Mouse (Mus musculus): ENCODE measurements around the gene Ezh2. TPM values are rescaled to one million over a fixed set of nuclear protein-coding genes. Genes with fewer than 3 reads are reported as not detected.
"Not testable (repeated sequence)": the region's sequence is repeated elsewhere in the genome, so short reads cannot be mapped to it uniquely, and the experiment has no call there.

Gene Ezh2
- total RNA-seq (2015) (262 and 287 TPM in 2 replicates), total RNA-seq (2017) (166 and 170 TPM in 2 replicates)

DNA sequence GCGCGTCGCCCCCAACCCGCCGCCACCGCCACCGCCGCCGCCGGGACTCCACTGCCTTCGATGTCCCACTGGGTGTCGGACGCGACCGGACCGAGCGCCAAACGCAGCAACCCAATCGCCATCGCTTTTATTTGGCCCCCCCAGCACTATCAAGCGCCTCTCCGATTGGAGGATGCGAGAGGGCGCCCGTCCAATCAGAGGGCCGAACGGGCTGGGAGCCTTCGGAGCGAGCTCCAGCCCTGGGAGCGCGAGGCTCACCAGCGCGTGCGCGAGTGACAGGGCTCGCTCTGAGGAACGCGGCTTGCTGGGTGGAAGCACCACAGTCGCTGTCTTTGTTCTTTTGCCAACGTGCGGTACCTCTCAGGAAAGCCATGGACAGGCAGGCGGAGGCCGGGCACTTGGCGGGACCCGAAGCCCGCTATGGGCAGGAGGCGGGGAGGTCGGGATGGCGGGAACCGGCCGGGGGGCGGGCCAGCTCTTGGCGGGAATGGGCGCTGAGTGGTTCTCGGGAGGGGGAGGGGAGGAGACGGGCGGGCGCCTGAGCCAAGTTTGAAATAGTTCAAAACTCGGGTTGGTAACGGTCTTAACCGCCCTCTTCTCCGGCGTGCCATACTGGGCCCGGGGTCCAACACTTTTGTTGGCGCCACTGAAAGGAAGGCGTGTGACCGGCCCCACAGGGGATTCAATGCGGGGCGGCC lies at the start of gene Ezh2:
Gene Ezh2 (minus strand): TSS at position 416 of the 698 bp plus-strand sequence.
- ATAC-seq (replicated peaks; ENCODE audit: poor library complexity), result peak; percentile 89

DNA sequence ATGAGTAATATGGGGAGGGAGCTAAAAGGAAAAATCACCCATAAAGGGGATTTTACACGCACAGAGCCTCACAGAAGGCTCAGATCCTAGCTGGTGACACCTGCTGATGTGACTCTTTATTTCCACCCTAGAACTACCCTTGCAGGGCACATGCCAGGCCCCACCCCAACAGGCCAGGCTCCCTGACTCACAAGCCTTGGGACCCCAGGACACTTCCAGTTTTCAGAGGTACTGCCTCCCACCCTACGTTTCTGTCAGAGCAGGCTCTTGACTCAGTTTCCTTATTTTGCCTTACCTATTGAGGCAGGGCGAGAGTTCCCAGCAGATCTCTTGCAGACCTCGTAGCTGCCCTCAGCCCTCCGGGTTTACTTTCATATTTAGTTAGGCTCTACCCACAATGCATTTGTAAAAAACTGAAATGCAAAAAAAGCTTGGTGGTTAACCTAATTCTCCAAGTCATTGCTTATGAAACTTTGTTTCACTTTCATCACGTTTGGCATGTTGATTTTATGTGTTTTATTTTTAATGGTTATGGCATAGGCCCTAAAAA lies 41.5 kb upstream of the Ezh2 start:
- ATAC-seq (replicated peaks; ENCODE audit: poor library complexity), result peak; percentile 90

DNA sequence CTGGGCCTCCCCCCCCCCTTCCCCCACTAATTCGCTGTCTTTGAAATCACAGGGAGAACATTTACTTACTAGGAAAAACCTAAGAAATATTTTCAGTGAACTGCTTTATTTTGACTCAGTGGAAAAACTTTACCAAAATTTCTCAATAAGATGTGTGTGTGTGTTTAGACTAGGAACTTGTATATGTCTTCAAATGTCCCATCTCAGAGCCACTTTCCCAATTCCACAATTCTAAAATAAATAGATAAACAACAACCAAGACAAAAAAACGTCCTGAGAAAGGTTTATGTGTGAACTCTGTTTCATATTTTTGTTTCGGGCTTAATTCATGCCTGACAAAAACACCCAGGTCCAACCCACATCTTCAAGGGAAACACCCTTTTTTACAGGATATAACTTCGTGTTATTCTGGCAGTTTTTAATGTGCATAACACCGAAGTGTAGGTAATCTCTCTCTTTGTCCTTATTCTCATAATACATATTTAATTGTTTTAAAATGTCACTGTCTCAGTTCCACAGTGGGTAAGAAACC lies 40.9 kb upstream of the Ezh2 start:
- ATAC-seq (replicated peaks; ENCODE audit: poor library complexity), result peak; percentile 18; the same call in 1 of the 2 replicates

DNA sequence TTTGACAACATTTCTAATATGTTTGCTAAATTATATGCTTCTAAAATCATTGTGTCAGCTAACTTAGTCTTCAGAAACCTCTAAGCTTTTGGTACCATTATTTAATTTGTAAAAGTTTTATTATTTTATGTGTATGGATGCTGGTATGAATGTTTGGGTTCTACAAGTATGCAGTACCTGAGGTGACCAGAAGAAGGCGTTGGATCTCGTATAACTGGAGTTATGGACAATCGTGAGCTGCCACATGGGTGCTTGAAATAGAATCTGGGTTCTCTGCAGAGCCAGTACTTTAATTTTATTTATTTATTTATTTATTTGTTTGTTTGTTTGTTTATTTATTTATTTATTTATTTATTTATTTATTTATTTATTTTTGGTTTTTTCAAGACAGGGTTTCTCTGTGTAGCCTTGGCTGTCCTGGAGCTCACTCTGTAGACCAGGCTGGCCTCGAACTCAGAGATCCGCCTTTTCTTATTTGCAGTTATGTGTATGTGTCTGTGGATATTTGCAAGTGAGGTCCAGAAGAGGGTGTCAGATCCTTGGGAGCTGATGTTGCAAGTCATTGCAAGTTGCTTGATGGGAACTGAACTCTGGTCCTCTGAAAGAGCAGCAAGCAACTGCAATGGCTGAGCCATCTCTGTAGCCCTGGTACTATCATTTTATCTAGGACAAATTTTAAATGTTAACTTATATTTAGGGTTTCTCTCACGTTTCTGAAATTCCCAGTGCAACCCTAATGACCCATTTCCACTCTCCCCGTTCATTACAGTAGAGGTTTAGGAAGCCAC lies 40.3 kb upstream of the Ezh2 start:
- no peak for ATAC-seq (replicated peaks; ENCODE audit: poor library complexity)

DNA sequence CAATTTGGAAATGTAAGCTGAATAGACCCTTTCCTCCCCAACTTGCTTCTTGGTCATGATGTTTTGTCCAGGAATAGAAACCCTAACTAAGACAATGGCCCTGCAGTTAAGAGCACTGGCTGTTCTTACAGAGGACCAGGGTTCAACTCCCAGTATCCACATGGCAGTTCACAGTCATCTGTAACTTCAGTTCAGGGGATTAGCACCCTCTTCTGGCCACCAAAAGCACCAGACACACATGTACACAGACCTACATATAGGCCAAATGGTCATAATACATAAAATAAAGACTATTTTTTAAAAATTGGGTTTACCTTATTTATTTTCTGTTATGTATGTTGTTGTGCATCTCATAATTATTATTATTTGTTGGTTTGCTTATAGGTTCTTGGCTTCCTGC lies 38.3 kb upstream of the Ezh2 start:
- ATAC-seq (replicated peaks; ENCODE audit: poor library complexity), result peak; percentile 61; the same call in 1 of the 2 replicates

DNA sequence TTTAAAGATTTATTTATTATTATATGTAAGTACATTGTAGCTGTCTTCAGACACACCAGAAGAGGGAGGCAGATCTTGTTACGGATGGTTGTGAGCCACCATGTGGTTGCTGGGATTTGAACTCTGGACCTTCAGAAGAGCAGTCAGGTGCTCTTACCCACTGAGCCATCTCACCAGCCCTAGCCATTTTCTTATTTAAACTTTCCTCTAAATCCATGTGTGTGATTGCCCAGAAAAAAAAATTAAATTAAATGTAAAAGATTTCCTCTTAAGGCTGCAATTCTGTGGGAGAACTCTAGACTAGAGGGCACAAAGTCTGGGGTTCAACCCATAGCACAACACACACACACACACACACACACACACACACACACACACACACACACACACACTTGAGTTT lies 34.9 kb upstream of the Ezh2 start:
- not testable (repeated sequence) for ATAC-seq (replicated peaks; ENCODE audit: poor library complexity)

DNA sequence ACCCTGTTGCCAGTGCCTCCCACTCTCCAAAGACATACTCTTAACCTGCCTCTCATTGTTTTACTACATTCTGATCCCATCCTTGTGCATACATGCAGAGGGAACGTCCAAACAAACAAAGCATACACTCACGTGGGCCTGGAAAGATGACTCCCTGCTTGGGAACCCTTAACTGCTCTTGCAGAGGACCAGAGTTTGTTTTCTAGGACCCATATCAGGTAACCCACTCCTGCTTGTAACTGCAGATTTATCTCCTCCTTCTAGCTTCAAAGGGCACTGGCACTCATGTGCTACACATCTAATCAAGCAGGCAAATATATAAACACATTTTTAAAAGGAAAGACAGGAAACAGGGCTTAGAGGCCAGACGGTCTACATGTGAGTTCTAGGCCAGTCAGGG lies 32.8 kb upstream of the Ezh2 start:
- ATAC-seq (replicated peaks; ENCODE audit: poor library complexity), result peak; percentile 20; the same call in 1 of the 2 replicates

DNA sequence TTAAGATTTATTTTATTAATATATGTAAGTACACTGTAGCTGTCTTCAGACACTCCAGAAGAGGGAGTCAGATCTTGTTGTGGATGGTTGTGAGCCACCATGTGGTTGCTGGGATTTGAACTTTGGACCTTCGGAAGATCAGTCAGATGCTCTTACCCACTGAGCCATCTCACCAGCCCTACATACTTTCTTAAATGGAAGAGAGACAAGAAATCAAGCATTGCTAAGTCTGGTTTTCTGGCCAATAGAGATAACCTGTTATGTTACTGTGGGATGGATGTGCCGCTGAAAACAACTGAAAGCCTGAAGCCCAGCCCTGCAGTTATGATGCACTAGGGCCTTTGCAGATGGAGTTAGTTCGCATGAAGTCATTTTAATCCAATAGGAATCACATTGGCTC lies 31.8 kb upstream of the Ezh2 start:
- ATAC-seq (replicated peaks; ENCODE audit: poor library complexity), result not testable (repeated sequence)

DNA sequence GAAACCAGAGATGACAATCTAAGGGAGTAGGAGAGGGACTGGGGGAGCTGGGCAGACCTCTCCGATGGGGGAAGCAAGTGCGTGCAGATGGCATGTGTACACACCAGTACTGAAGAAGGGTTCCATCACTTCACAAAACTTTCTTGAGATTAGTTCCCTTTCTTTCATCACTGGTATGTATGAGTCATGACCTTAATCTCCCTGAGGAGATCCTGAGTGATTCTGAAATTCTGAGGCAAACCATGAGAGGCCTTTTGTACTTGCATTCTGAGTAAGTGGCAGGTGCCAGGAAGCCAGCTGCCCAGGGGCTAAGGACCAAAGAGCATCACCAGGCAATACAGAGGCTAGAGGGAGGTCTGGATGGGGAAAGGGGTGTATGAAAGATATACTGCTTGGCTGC lies 25.9 kb upstream of the Ezh2 start:
- ATAC-seq (replicated peaks; ENCODE audit: poor library complexity), result peak; percentile 83

DNA sequence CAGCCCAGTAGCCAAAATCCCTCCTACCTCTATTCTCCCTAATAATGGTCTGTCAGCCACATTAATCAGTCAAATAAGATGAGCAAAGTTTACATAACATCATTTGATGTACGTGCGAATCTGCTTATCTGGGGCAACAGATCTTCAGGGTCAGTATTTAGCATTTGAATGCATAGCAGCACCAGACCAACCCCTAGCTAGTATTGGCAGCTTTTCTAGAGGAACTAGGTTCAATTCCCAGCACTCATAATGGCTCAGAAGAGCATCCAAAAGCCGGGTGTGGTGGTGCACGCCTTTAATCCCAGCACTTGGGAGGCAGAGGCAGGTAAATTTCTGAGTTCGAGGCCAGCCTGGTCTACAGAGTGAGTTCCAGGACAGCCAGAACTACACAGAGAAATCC lies 13.2 kb upstream of the Ezh2 start:
- ATAC-seq (replicated peaks; ENCODE audit: poor library complexity), result not testable (repeated sequence)

DNA sequence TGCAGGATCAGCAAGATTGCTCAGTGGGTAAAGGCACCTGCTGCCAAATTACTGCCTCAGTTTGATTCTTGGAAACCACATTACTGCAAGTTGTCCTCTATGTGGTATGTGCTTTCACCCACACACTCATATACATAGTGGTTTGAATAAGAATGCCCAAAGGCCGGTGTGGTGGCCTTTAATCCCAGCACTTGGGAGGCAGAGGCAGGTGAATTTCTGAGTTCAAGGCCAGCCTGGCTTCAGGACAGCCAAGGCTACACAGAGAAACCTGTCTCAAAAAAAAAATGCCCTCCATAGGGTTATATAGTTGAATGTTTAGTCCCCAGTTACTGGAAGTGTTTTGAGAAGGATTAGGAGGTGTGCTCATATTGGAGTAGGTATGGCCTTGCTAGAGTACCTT lies 6.8 kb upstream of the Ezh2 start:
- no peak for ATAC-seq (replicated peaks; ENCODE audit: poor library complexity)

DNA sequence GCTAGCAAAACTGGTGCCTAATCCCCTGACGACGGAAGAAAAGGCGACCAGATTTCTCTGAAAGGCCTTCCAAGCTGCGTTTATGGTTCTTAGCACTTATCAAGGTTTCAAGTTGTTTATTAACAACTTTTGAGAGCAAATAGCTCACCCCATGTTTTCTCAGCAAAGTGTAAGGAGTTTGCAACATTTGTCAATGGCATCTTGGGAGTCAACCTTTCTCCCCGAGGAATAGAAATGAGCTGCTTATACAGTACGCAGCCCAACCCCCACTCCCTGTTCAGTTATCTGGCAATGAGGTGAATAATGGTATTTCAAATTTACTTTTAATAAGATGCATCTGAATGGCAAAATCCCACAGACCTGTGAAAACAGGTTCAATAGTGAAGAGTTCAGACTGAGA lies 555 bp upstream of the Ezh2 start:
- ATAC-seq (replicated peaks; ENCODE audit: poor library complexity), result no peak

DNA sequence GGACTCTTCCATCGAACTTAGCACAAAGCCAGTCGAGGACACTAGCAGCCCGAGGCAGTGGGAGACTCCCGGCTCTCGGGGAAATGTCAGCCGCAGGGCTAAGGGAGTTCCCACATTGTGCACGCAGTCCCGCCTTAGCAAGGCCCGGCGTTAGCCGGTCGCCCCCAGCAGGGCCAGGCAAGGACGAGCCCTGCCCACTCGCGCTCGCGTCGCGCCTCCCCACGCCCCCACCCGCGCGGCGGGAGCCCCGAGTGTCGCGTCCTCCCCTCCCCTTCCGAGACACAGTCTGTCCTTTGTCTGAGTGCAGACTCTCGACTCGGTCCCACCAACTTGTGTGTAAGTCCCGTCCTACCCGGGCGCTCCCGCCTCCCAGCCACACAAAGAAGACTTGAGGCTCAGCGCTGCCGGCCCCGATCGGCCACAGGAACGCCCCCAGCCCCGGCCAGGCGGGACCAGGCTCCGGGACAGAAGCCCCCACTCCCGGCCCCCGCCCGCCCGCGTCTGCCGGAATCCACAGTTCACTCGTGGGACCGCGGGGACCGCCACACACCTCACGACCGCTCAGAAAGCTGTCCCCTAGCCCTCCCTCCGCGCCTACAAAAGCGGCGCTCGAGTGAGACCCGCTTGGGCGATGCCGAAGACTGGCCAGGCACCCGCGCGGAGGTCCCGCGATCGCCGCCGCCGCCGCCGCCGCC lies 853 bp downstream of the Ezh2 start:
- peak; percentile 30 for ATAC-seq (replicated peaks; ENCODE audit: poor library complexity)

DNA sequence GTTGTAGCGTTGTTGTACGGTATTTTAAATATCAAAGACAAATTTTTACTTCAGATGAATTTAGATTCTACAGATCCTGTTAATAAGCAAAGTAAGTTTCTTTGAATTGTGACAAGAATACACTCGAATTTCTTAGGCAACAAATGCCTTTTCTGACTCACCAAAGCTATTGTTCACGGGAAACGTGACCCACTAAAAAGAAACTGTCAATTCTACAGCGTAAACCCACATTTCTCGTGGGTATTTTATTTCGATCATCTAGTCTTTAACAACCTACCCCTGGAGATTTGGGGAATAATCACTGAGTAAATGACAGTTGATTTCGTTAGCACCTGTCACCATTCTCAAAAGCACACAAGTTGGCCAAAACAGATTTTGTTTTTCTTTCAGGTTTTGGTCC lies 1.6 kb downstream of the Ezh2 start:
- no peak for ATAC-seq (replicated peaks; ENCODE audit: poor library complexity)

DNA sequence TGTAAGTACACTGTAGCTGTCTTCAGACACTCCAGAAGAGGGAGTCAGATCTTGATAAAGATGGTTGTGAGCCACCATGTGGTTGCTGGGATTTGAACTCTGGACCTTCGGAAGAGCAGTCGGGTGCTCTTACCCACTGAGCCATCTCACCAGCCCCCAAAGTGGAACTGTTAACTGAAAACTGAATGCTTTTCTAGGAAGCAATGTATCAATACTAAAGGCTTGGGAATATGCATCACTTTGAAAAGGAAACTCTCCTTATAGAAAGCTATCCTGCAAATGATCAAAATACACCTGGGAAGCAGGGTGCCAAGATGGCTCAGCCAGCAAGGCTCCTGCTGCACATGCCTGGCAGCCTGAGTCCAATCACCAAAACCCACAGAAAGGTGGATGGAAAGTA lies 7.8 kb downstream of the Ezh2 start:
- ATAC-seq (replicated peaks; ENCODE audit: poor library complexity), result not testable (repeated sequence)

DNA sequence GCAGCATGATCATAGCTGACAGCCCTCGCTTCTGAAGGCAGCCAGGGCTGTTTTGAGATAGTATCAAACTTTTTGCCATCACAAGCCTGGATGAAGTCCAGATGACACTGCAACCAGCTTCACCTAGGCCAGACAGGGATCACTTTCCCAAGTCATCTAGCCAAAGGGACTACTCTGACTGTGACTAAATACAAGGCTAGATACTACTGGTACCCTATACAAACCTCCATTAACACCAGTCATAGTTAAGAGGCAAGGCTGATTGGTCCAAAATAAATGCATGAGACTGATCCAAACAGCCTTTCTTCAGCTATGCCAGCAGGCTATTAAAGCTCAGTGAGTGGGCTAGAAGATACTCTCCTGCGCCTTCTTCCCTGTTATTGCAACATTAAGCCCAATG lies 22.3 kb downstream of the Ezh2 start:
- ATAC-seq (replicated peaks; ENCODE audit: poor library complexity), result no peak

DNA sequence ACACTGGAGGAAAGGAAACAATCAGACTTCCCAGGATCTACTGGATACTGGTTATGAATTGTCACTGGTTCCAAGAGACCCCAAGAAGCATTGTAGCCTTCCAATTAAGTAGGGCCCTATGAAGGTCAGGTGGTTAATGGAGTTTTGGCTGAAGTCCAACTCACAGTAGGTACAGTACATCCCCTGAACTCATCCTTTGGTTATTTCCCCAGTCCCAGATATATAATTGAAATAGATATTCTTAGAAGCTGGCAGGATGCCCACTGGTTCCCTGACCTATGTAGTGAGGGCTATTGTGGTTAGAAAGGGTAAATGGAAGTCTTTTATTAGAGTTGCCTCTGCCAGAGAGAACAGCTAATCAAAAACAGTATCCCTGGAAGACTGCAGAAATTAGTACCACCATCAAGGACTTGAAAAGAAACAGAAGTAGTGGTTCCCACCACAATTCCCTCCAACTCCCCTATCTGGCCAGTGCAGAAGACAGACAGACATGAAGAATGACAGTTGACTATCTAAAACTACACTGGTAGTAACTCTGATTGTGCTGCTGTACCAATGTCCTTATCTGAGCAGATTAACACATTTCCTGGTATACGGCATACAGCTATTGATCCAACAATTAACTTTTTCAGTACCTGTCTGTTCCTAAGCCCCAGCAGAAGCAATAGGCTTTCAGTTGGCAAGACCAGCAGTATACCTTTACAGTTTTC lies 29.7 kb downstream of the Ezh2 start:
- peak; percentile 87 for ATAC-seq (replicated peaks; ENCODE audit: poor library complexity)

DNA sequence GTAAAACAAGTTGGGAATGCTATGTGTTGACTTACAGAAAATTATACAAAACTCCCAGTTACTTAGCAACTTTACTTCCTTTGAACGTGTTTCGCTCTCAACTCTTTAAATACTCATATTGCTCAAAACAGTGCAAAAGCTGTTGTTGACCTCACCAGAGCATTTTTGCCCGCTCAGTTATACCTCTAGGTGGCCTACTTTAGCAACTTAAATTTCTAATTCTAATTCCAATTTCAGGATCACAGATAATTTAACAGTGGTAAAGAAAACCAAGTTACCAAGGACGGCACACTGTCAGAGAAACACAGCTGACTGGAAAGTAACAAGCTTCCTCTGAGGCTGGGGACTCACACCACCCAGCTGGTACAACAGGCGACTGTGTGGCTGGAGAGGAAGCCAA lies 33.7 kb downstream of the Ezh2 start:
- ATAC-seq (replicated peaks; ENCODE audit: poor library complexity), result no peak

DNA sequence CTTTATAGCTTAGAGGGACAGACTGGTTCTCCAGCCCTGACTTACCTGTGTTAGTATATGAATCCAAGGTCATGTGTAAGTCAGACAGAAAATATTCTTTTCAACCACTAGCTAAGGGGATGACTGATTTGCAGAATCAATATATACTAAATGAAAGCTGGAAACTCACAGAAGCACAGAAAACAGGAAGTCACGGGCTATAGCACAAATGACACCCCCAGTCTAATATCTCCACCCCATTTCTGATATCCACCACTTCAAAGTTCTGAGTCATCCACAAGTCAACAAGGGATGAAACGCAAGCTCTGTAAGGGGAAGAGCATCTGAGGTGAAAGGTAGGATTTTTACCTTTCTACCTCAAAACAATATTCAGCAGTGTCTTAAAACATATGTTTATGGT lies 34.3 kb downstream of the Ezh2 start:
- no peak for ATAC-seq (replicated peaks; ENCODE audit: poor library complexity)

DNA sequence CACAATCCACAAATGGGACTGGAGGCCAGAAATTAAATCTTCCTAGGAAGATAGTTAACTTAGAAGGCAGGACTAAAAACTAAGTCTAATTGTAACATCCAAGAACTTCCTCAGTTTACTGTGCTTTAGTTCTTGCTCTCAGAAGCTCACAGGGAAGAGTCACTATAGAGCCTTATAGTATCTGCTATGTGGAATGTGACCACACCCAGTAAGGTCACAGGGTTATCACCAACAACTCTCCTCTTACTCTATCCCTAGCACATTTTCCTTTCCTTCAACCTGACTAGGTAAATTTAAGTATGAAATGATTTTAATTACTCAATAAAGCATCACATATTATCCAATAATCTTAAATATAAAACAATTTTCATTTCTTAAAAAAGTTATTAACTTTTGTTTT lies 34.7 kb downstream of the Ezh2 start:
- ATAC-seq (replicated peaks; ENCODE audit: poor library complexity), result no peak

DNA sequence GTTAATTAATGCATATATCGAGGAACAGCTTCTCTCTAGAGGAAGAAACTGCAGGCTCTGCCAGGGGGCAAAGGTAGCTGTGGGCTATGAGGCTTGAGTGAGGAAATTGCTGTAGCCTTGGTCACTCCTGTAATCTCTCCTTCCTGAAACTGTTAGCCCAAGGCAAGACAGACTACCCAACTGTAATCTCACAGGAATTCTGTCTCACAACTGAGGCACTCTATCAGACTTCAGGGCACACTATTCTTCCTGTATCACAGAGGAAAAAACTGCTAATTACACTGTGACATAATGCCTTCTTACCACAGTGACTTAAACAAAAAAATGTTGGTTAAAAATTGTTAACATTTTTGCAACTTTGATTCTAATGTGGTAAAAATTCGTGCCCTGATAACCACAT lies 35.9 kb downstream of the Ezh2 start:
- no peak for ATAC-seq (replicated peaks; ENCODE audit: poor library complexity)
